Mouse (Mus musculus) kidney, adult 2 months (tissue): Measurements from ENCODE around the gene Olfr70. TPM values are rescaled to one million over a fixed set of nuclear protein-coding genes. Genes with fewer than 3 reads are reported as not detected.

Experiments
- DNase-seq: peaks from one replicate; pipeline ENCODE4 v3.0.0; 2021
- H3K27ac ChIP-seq: fragments of 200-500 bp; 2 replicates; pipeline ENCODE4 v1.5.1; 2012; ENCODE audit warnings: low read depth, low read length, control low read depth, inconsistent platforms; ENCODE audit not compliant: insufficient read depth
- H3K27me3 ChIP-seq: fragments of 200-500 bp; replicated peaks from 2 replicates; pipeline ENCODE4 v1.6.1; 2012; ENCODE audit warnings: mild to moderate bottlenecking, moderate library complexity, low read length, inconsistent platforms; ENCODE audit not compliant: control insufficient read depth, insufficient read depth
- H3K36me3 ChIP-seq: fragments of 200-500 bp; 2 replicates; pipeline ENCODE4 v1.6.1; 2012; ENCODE audit warnings: mild to moderate bottlenecking, moderate library complexity, low read length, inconsistent platforms; ENCODE audit not compliant: control insufficient read depth, insufficient read depth
- H3K4me1 ChIP-seq: fragments of 200-500 bp; 2 replicates; pipeline ENCODE4 v1.6.1; 2011; ENCODE audit warnings: low read length; ENCODE audit not compliant: control insufficient read depth, insufficient read depth
- H3K4me3 ChIP-seq: fragments of 200-500 bp; 2 replicates; pipeline ENCODE4 v1.5.1; 2011; ENCODE audit warnings: mild to moderate bottlenecking, low read depth, low read length, control low read depth; ENCODE audit not compliant: insufficient read depth
- CTCF ChIP-seq: fragments of 200-500 bp; conservative IDR thresholded peaks from 2 replicates; pipeline ENCODE4 v1.5.1; 2011; ENCODE audit warnings: low read depth, mild to moderate bottlenecking, control low read depth, low read length, moderate library complexity, mixed read lengths; ENCODE audit not compliant: insufficient read depth, insufficient read length
- POLR2A ChIP-seq: fragments of 200-500 bp; IDR thresholded peaks from one replicate; pipeline ENCODE4 v1.6.1; 2011; ENCODE audit warnings: low read depth, low read length, control low read depth
- WGBS: fragments of 180-500 bp; shearing (Covaris S2); methylation state at CpG from one replicate; pipeline ENCODE4 v1.1.7; 2018; 5-methylcytosine and 5-hydroxymethylcytosine counted together
- polyA plus RNA-seq: library from polyadenylated mRNA; depleted of rRNA; stranded (reverse); fragments of >200 nt; gene quantifications from 2 replicates; pipeline ENCODE4 v1.2.3, GENCODE M21; 2012

The Olfr70 gene
- polyA plus RNA-seq, 1 experiment: not detected

DNA sequence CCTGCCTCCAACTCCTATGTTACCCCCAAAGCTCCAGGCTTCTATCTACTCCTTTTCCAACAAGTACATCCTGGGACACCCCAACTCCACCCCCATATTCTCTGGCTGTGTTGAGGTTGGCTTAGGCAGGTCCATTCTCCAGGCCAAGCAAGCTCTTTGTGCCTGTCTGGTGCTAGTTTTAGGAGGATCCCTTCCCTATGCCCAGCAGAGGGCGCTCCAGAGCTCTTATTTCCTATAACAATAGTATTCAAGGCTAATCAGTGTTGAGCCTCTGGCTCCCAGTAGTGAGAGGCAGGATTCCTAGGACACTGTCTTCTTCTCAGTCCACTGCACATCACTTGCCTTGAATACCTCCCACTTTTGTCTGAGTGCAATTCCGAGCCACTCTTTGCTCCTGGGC, 28.5 kb downstream of the Olfr70 start:
- DNase-seq: peak; percentile 93
- Histone ChIP-seq H3K4me1 (peaks cover 17% of the 10 kb centered on the region; the same call in 1 of the 2 replicates), H3K27me3 (no peaks in the 10 kb centered on the region), H3K27ac (no peak overlapping the region), H3K36me3 (no peaks in the 10 kb centered on the region), H3K4me3 (no peak overlapping the region)
- 9% methylated on average over 2 of the region's 2 CpGs for WGBS
- TF ChIP-seq POLR2A (no peak), CTCF (peak; percentile 84)

DNA sequence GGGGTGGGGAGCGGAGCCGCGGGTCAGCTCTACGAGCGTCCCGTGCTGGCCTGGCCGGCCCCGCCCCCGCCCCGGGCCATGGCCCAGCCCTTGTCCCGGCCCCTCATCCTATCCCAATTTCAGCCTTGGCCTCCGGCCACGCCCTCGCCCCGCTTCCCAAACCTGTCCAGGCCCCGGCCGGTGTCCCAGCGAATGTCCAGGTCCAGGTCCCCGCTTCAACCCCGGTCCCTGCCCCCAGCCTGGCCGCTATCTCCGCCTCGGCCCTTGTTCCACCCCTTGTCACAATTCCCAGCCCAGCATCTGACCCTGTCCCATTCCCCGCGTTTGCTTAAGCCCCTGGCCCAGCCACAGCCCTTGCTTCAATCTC, 31.2 kb downstream of the Olfr70 start:
- peaks cover 11% of the 10 kb centered on the region; the same call in 1 of the 2 replicates for H3K4me1 ChIP-seq
- H3K4me3 ChIP-seq: peak overlapping the region; percentile 69
- H3K27ac ChIP-seq: no peak overlapping the region
- 2% methylated on average over 23 of the region's 25 CpGs for WGBS
- no peaks in the 10 kb centered on the region for H3K27me3 ChIP-seq
- no peaks in the 10 kb centered on the region for H3K36me3 ChIP-seq
- no peak for DNase-seq
- TF ChIP-seq POLR2A (no peak), CTCF (no peak)

DNA sequence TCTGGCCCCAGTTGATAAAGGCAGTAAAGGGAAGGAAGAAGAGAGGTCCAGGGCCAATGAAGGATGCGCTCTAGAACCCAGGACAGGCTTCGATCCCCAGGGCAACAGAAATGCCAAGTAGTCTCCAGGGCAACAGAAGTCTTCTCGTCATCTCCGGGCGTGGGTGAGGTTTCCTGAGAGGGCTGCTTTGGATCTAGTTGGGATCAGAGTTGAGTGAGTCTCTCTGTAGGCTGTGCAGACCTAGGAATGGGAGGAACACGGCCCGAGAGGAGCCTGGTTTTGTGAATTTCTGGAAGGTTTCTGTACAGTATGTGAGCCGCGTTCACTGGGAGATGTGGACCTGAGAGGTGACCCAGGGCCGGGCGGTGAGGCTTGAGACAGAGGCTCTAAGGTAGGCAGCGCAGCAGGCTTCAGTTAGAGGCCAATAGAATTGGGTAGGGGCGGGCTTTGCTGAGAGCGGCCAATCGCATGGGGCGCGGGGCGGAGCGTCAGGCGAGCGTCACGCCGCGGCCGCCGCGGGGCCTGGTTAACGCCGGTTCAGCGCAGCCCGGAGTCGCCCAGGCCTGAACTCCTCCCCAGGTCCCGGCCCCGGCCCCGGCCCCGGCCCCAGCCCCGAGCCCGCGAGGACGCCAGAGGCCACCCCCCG, 31.7 kb downstream of the Olfr70 start, which contains the start of the genes Tmem8b and Fam221b:
Gene Tmem8b, plus strand, starts transcription at position 190 of the 646 bp plus-strand sequence.
Gene Fam221b, minus strand, starts transcription at position 364 of the 646 bp plus-strand sequence.
- no peaks in the 10 kb centered on the region for H3K36me3 ChIP-seq
- peak within 1 kb of the TSS; percentile 69 for H3K4me3 ChIP-seq
- WGBS: 2% methylated on average over 39 of the region's 41 CpGs
- peak; percentile 95 for DNase-seq
- TF ChIP-seq CTCF (no peak), POLR2A (no peak)
- peaks cover 11% of the 10 kb centered on the region; the same call in 1 of the 2 replicates for H3K4me1 ChIP-seq
- H3K27me3 ChIP-seq: no peaks in the 10 kb centered on the region
- peak within 1 kb of the TSS; percentile 10; the same call in 1 of the 2 replicates for H3K27ac ChIP-seq

DNA sequence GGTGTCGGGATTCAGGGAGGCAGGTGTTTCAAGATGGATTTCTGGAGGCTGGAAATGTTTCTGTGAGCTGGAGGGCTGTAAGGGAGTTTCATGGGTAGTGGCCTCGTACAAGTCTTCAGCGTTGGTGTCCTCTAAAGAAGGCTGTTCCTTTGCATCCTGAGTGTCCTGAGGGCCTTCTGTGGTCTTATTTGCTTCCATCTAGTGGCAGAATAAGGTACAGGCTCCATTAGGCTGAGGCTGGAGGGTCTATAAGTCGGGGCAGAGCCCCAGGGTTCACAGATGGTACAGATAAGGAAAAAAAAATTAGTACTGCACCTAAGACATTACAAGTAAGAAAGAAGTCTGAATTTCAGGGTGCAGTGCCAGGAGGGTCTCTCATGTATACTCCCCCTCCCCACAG, 34.2 kb downstream of the Olfr70 start:
- Histone ChIP-seq H3K27me3 (no peaks in the 10 kb centered on the region), H3K4me1 (peaks cover 8% of the 10 kb centered on the region; the same call in 1 of the 2 replicates), H3K4me3 (no peak overlapping the region), H3K27ac (no peak overlapping the region), H3K36me3 (no peaks in the 10 kb centered on the region)
- WGBS: 20% methylated on average over 4 of the region's 4 CpGs
- TF ChIP-seq POLR2A (no peak), CTCF (peak; percentile 49)
- peak; percentile 47 for DNase-seq

DNA sequence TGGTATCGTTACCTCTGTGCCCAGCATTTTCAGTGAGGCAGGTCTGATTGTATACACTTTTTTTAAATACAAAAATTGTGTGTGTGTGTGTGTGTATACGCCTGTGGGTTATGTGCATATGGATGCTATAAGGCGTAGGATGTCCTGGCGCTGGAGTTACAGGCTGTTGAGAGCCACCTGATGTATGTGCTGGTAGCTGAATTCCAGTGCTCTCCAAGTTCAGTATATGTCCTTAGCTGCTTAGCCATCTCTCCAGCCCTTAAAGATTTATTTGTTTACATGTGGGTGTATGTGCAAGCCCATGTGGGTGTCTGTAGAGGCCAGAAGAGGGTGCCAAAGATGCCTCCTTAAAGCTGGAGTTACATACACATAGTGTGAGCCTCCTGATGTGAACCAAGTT, 43.5 kb downstream of the Olfr70 start:
- TF ChIP-seq CTCF (no peak), POLR2A (no peak)
- Histone ChIP-seq H3K4me3 (no peak overlapping the region), H3K4me1 (peaks cover 7% of the 10 kb centered on the region; the same call in 1 of the 2 replicates), H3K27ac (no peak overlapping the region), H3K36me3 (no peaks in the 10 kb centered on the region), H3K27me3 (no peaks in the 10 kb centered on the region)
- no peak for DNase-seq
- WGBS: 61% methylated on average over 4 of the region's 4 CpGs

DNA sequence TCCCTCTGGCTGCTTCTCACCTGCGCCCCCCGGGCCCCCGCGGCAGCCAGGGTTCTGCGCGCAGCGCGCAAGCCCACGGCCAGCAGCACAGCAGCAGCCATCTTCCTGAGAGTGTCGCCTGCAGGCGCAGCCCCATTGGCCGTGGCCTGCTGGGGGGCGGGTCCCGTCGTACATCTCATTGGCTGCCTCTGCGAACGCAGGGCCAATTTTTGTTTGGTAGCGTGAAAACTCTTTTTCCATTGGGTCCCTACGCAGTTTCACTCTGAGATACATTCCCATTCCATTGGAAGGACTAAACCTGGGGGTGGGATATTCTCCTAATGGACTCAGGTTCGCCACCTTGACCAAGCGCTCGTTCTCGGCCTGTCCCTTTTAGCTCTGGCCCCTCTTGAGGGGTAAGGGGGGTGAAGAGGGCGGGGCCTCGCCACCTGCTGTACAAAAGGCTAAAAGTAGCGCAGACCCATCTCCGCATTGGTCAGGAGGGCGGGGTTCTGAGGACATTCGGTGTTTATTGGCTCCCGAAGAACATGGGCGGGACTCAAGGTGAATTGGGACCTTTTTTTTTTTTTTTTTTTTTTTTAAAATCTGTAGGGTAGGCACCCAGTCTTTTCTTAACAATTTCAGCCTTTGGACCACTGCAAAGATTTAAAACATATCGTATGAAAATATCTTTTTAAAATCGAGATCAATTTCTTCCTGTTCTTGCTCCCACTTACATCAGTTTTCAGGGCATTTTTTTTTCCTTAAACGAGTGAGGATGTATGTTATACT, 44.1 kb downstream of the Olfr70 start, which contains the start of gene Hint2:
Gene Hint2, minus strand, starts transcription at position 128 of the 771 bp plus-strand sequence.
- 1% methylated on average over 34 of the region's 34 CpGs for WGBS
- Histone ChIP-seq H3K36me3 (no peaks in the 10 kb centered on the region), H3K27me3 (no peaks in the 10 kb centered on the region), H3K27ac (peak within 1 kb of the TSS; percentile 94), H3K4me3 (peak within 1 kb of the TSS; percentile 70), H3K4me1 (peaks cover 7% of the 10 kb centered on the region; the same call in 1 of the 2 replicates)
- DNase-seq: peak; percentile 99
- TF ChIP-seq CTCF: no peak
- TF ChIP-seq POLR2A: peak; percentile 88
